Mouse (Mus musculus): Measurements from ENCODE around the gene Kif5c. TPM values are rescaled to one million over a fixed set of nuclear protein-coding genes. Genes with fewer than 3 reads are reported as not detected.

Gene Kif5c
- polyA plus RNA-seq, 1 experiment from 2014 or later, result 88.9 TPM

GRCm38 (mm10) chr2:49712336-49712887 is 93.3 kb downstream of the Kif5c start:
- WGBS, result 77% methylated on average over 7 of the region's 7 CpGs
- H3K27ac ChIP-seq (ENCODE audit: low read depth, low read length), result no peak overlapping the region
- H3K9ac ChIP-seq (ENCODE audit: low read length), result no peak overlapping the region
- no peak overlapping the region for H3K4me3 ChIP-seq (ENCODE audit: low read depth, low read length)
- no peaks in the 10 kb centered on the region for H3K9me3 ChIP-seq (ENCODE audit: control insufficient read depth, low read length)
- H3K4me2 ChIP-seq (ENCODE audit: low read depth, low read length, severe bottlenecking), result no peak overlapping the region
- H3K27me3 ChIP-seq (ENCODE audit: control insufficient read depth, insufficient read depth, low read length), result no peaks in the 10 kb centered on the region
- ATAC-seq (replicated peaks; ENCODE audit: low FRiP score), result no peak
- no peaks in the 10 kb centered on the region; the same call in 1 of the 2 replicates for H3K4me1 ChIP-seq (replicated peaks; ENCODE audit: control insufficient read depth, insufficient read depth, low read length)
- peaks cover 2% of the 10 kb centered on the region; the same call in 1 of the 2 replicates for H3K36me3 ChIP-seq (ENCODE audit: control insufficient read depth, insufficient read depth, low read length)
- DNase-seq (ENCODE audit: low spot score), result no peak

GRCm38 (mm10) chr2:49716490-49716889 is 97.4 kb downstream of the Kif5c start:
- WGBS, result 96% methylated on average over 7 of the region's 7 CpGs
- Histone ChIP-seq H3K4me3 (ENCODE audit: low read depth, low read length) (no peak overlapping the region), H3K4me1 (replicated peaks; ENCODE audit: control insufficient read depth, insufficient read depth, low read length) (peaks cover 21% of the 10 kb centered on the region), H3K4me2 (ENCODE audit: low read depth, low read length, severe bottlenecking) (no peak overlapping the region), H3K36me3 (ENCODE audit: control insufficient read depth, insufficient read depth, low read length) (peaks cover 2% of the 10 kb centered on the region; the same call in 1 of the 2 replicates), H3K9me3 (ENCODE audit: control insufficient read depth, low read length) (no peaks in the 10 kb centered on the region), H3K9ac (ENCODE audit: low read length) (no peak overlapping the region), H3K27me3 (ENCODE audit: control insufficient read depth, insufficient read depth, low read length) (no peaks in the 10 kb centered on the region), H3K27ac (ENCODE audit: low read depth, low read length) (no peak overlapping the region)
- ATAC-seq (replicated peaks; ENCODE audit: low FRiP score), result no peak
- DNase-seq (ENCODE audit: low spot score), result no peak

- H3K27ac ChIP-seq (ENCODE audit: low read depth, low read length), result peak overlapping the region; percentile 72
- DNase-seq (ENCODE audit: low spot score), result no peak
- WGBS, result 90% methylated on average over 18 of the region's 18 CpGs
These were observed 98.5 kb downstream of the Kif5c start for GRCm38 (mm10) chr2:49717437-49718116.

GRCm38 (mm10) chr2:49718492-49718891 is 99.4 kb downstream of the Kif5c start:
- Histone ChIP-seq H3K4me2 (ENCODE audit: low read depth, low read length, severe bottlenecking) (no peak overlapping the region), H3K27ac (ENCODE audit: low read depth, low read length) (peak overlapping the region; percentile 72), H3K9me3 (ENCODE audit: control insufficient read depth, low read length) (no peaks in the 10 kb centered on the region), H3K27me3 (ENCODE audit: control insufficient read depth, insufficient read depth, low read length) (no peaks in the 10 kb centered on the region), H3K4me3 (ENCODE audit: low read depth, low read length) (no peak overlapping the region), H3K36me3 (ENCODE audit: control insufficient read depth, insufficient read depth, low read length) (peaks cover 4% of the 10 kb centered on the region; the same call in 1 of the 2 replicates), H3K4me1 (replicated peaks; ENCODE audit: control insufficient read depth, insufficient read depth, low read length) (peaks cover 33% of the 10 kb centered on the region), H3K9ac (ENCODE audit: low read length) (no peak overlapping the region)
- under 1% methylated on average over 3 of the region's 3 CpGs for WGBS
- peak; percentile 70 for DNase-seq (ENCODE audit: low spot score)
- peak; percentile 71 for ATAC-seq (replicated peaks; ENCODE audit: low FRiP score)

More at GRCm38 (mm10) chr2:49717437-49718116, 98.5 kb downstream of the Kif5c start:
- H3K9ac ChIP-seq (ENCODE audit: low read length), result no peak overlapping the region
- no peak for ATAC-seq (replicated peaks; ENCODE audit: low FRiP score)
- no peak overlapping the region for H3K4me2 ChIP-seq (ENCODE audit: low read depth, low read length, severe bottlenecking)
- no peaks in the 10 kb centered on the region for H3K27me3 ChIP-seq (ENCODE audit: control insufficient read depth, insufficient read depth, low read length)
- H3K4me1 ChIP-seq (replicated peaks; ENCODE audit: control insufficient read depth, insufficient read depth, low read length), result peaks cover 27% of the 10 kb centered on the region
- peaks cover 2% of the 10 kb centered on the region; the same call in 1 of the 2 replicates for H3K36me3 ChIP-seq (ENCODE audit: control insufficient read depth, insufficient read depth, low read length)
- no peaks in the 10 kb centered on the region for H3K9me3 ChIP-seq (ENCODE audit: control insufficient read depth, low read length)
- no peak overlapping the region for H3K4me3 ChIP-seq (ENCODE audit: low read depth, low read length)

- peaks cover 33% of the 10 kb centered on the region for H3K4me1 ChIP-seq (replicated peaks; ENCODE audit: control insufficient read depth, insufficient read depth, low read length)
- H3K4me3 ChIP-seq (ENCODE audit: low read depth, low read length), result no peak overlapping the region
- peaks cover 4% of the 10 kb centered on the region; the same call in 1 of the 2 replicates for H3K36me3 ChIP-seq (ENCODE audit: control insufficient read depth, insufficient read depth, low read length)
- WGBS, result 6% methylated on average over 8 of the region's 8 CpGs
- no peaks in the 10 kb centered on the region for H3K27me3 ChIP-seq (ENCODE audit: control insufficient read depth, insufficient read depth, low read length)
- H3K9me3 ChIP-seq (ENCODE audit: control insufficient read depth, low read length), result no peaks in the 10 kb centered on the region
- H3K27ac ChIP-seq (ENCODE audit: low read depth, low read length), result peak overlapping the region; percentile 74
- no peak overlapping the region for H3K4me2 ChIP-seq (ENCODE audit: low read depth, low read length, severe bottlenecking)
- ATAC-seq (replicated peaks; ENCODE audit: low FRiP score), result peak; percentile 82
- DNase-seq (ENCODE audit: low spot score), result peak; percentile 74
- H3K9ac ChIP-seq (ENCODE audit: low read length), result no peak overlapping the region
These were observed 100.1 kb downstream of the Kif5c start for GRCm38 (mm10) chr2:49718935-49719850.

- no peak overlapping the region for H3K9ac ChIP-seq (ENCODE audit: low read length)
- 4% methylated on average over 6 of the region's 6 CpGs for WGBS
- no peaks in the 10 kb centered on the region for H3K9me3 ChIP-seq (ENCODE audit: control insufficient read depth, low read length)
- H3K27me3 ChIP-seq (ENCODE audit: control insufficient read depth, insufficient read depth, low read length), result no peaks in the 10 kb centered on the region
- H3K4me3 ChIP-seq (ENCODE audit: low read depth, low read length), result no peak overlapping the region
- H3K36me3 ChIP-seq (ENCODE audit: control insufficient read depth, insufficient read depth, low read length), result peaks cover 4% of the 10 kb centered on the region; the same call in 1 of the 2 replicates
- ATAC-seq (replicated peaks; ENCODE audit: low FRiP score), result peak; percentile 16; the same call in 1 of the 2 replicates
- H3K4me1 ChIP-seq (replicated peaks; ENCODE audit: control insufficient read depth, insufficient read depth, low read length), result peaks cover 33% of the 10 kb centered on the region
- DNase-seq (ENCODE audit: low spot score), result peak; percentile 69
- H3K4me2 ChIP-seq (ENCODE audit: low read depth, low read length, severe bottlenecking), result peak overlapping the region; percentile 1; the same call in 1 of the 2 replicates
- peak overlapping the region; percentile 87 for H3K27ac ChIP-seq (ENCODE audit: low read depth, low read length)
These were observed 100.8 kb downstream of the Kif5c start for GRCm38 (mm10) chr2:49719854-49720253.

- WGBS, result 35% methylated on average over 9 of the region's 9 CpGs
- no peak overlapping the region for H3K9ac ChIP-seq (ENCODE audit: low read length)
- no peak overlapping the region for H3K4me2 ChIP-seq (ENCODE audit: low read depth, low read length, severe bottlenecking)
- H3K9me3 ChIP-seq (ENCODE audit: control insufficient read depth, low read length), result no peaks in the 10 kb centered on the region
- H3K27me3 ChIP-seq (ENCODE audit: control insufficient read depth, insufficient read depth, low read length), result no peaks in the 10 kb centered on the region
- H3K4me1 ChIP-seq (replicated peaks; ENCODE audit: control insufficient read depth, insufficient read depth, low read length), result peaks cover 33% of the 10 kb centered on the region
- peak overlapping the region; percentile 87 for H3K27ac ChIP-seq (ENCODE audit: low read depth, low read length)
- H3K4me3 ChIP-seq (ENCODE audit: low read depth, low read length), result no peak overlapping the region
- no peak for DNase-seq (ENCODE audit: low spot score)
- peaks cover 4% of the 10 kb centered on the region for H3K36me3 ChIP-seq (ENCODE audit: control insufficient read depth, insufficient read depth, low read length)
- ATAC-seq (replicated peaks; ENCODE audit: low FRiP score), result no peak
These were observed 101.2 kb downstream of the Kif5c start for GRCm38 (mm10) chr2:49720343-49720742.

GRCm38 (mm10) chr2:49722331-49722730 is 103.2 kb downstream of the Kif5c start:
- Histone ChIP-seq H3K4me3 (ENCODE audit: low read depth, low read length) (no peak overlapping the region), H3K9ac (ENCODE audit: low read length) (no peak overlapping the region; the same call in 1 of the 2 replicates), H3K9me3 (ENCODE audit: control insufficient read depth, low read length) (no peaks in the 10 kb centered on the region), H3K27ac (ENCODE audit: low read depth, low read length) (0 out of 2 replicates have a peak overlapping the region, but pooled peaks have one; percentile 31), H3K27me3 (ENCODE audit: control insufficient read depth, insufficient read depth, low read length) (no peaks in the 10 kb centered on the region), H3K4me2 (ENCODE audit: low read depth, low read length, severe bottlenecking) (no peak overlapping the region), H3K4me1 (replicated peaks; ENCODE audit: control insufficient read depth, insufficient read depth, low read length) (peaks cover 33% of the 10 kb centered on the region), H3K36me3 (ENCODE audit: control insufficient read depth, insufficient read depth, low read length) (peaks cover 2% of the 10 kb centered on the region)
- ATAC-seq (replicated peaks; ENCODE audit: low FRiP score) (no peak), DNase-seq (ENCODE audit: low spot score) (peak; percentile 63)
- WGBS, result 23% methylated on average over 9 of the region's 9 CpGs
